Mouse (Mus musculus): Measurements from ENCODE around the gene BC061212.
"Not testable (repeated sequence)": the region's sequence is repeated elsewhere in the genome, so short reads cannot be mapped to it uniquely, and the experiment has no call there.

The BC061212 gene

DNA sequence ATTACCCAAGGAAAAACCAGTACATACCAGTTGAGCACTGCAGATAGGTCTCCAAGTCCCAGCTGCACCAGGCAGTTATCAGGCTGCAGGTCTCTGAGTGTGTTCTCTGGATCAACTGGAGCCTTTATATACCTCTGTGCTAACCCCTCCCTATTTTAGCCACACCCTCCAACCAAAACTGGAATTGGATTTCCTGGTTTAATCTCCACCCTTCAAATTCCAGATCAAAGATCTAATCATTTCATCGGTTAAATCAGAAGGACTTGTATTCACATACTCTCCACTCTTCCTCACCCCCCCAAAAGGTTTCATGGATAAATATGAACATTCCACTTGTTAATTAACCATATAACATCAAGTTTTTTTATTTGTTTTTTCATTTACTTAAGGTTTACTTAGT is at the start of gene BC061212:
Gene BC061212, minus strand, starts transcription at position 101 of the 400 bp plus-strand sequence.
- ATAC-seq (ENCODE audit: insufficient number of reproducible peaks, low FRiP score, low TSS enrichment): not testable (repeated sequence)

DNA sequence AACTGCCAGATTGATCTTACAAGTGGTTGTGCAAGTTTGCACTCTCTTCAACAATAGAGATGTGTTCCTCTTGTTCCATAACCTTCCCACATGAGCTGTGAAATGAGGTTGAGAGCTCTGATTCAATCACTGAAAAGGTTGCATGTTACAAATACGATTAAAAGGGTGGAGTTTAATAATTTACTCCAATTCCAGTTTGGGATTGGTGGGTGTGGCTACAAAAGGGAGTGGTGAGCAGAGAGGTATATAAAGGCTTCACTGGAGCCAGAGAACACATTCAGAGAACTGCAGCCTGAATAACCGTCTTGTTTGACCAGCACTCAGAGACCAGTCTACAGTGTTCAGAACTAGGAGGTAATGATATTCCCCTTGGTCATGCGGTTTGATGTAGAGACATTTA is 5.7 kb upstream of the BC061212 start, which contains the start of gene Gm6351:
Gene Gm6351, plus strand, starts transcription at position 301 of the 400 bp plus-strand sequence.
- not testable (repeated sequence) for ATAC-seq (ENCODE audit: insufficient number of reproducible peaks, low FRiP score, low TSS enrichment)

All from cerebellum, adult (tissue).